Mouse (Mus musculus) midbrain, embryonic 13.5 days (tissue): ENCODE results near the gene Rps12-ps3. TPM values are rescaled to one million over a fixed set of nuclear protein-coding genes. Genes with fewer than 3 reads are reported as not detected.

ENCODE experiments used
- ATAC-seq: fragments of 200-750 bp; cut with Nextera tagmentation; 2 replicates; pipeline ENCODE4 v1.8.0; 2017; ENCODE audit warnings: mild to moderate bottlenecking, moderate TSS enrichment, moderate library complexity
- H3K27ac ChIP-seq: fragments of 300-500 bp; sonication (generic); 2 replicates; pipeline ENCODE4 v1.5.1; 2015; ENCODE audit warnings: inconsistent platforms, mild to moderate bottlenecking, moderate library complexity
- H3K27me3 ChIP-seq: fragments of 300-500 bp; sonication (generic); 2 replicates; pipeline ENCODE4 v1.6.1; 2015; ENCODE audit warnings: mild to moderate bottlenecking, inconsistent platforms
- H3K36me3 ChIP-seq: fragments of 300-500 bp; sonication (generic); 2 replicates; pipeline ENCODE4 v1.6.1; 2015; ENCODE audit warnings: mild to moderate bottlenecking, inconsistent platforms
- H3K4me1 ChIP-seq: fragments of 300-500 bp; sonication (generic); replicated peaks from 2 replicates; pipeline ENCODE4 v1.6.1; 2015; ENCODE audit warnings: inconsistent platforms
- H3K4me2 ChIP-seq: fragments of 300-500 bp; sonication (generic); replicated peaks from 2 replicates; pipeline ENCODE4 v1.6.1; 2015; ENCODE audit warnings: moderate library complexity, mild to moderate bottlenecking, inconsistent platforms
- H3K4me3 ChIP-seq: fragments of 300-500 bp; sonication (generic); replicated peaks from 2 replicates; pipeline ENCODE4 v1.5.1; 2015; ENCODE audit warnings: mild to moderate bottlenecking, inconsistent platforms
- H3K9ac ChIP-seq: fragments of 300-500 bp; sonication (generic); replicated peaks from 2 replicates; pipeline ENCODE4 v1.6.1; 2015; ENCODE audit warnings: mild to moderate bottlenecking, inconsistent platforms
- H3K9me3 ChIP-seq: fragments of 300-500 bp; sonication (generic); 2 replicates; pipeline ENCODE4 v1.6.1; 2016; ENCODE audit warnings: mild to moderate bottlenecking, inconsistent platforms
- WGBS: fragments of 180-500 bp; shearing (Covaris S2); methylation state at CpG from one replicate; pipeline ENCODE4 v1.1.7; 2015; 5-methylcytosine and 5-hydroxymethylcytosine counted together
- polyA plus RNA-seq: library from polyadenylated mRNA; unstranded; fragments of >200 nt; fragmentation: Nextera tagmentation; extraction: Ambion mirVana; gene quantifications from 2 replicates; pipeline ENCODE4 v1.2.1, GENCODE M21; 2015

Rps12-ps3 gene
- polyA plus RNA-seq, 1 experiment from 2014 or later: 1.7 TPM

GRCm38 (mm10) chr19:59354906-59355305 is 32.8 kb downstream of the Rps12-ps3 start:
- Histone ChIP-seq H3K9me3 (no peaks in the 10 kb centered on the region), H3K27ac (no peak overlapping the region), H3K4me2 (no peak overlapping the region), H3K4me1 (no peaks in the 10 kb centered on the region), H3K9ac (no peak overlapping the region), H3K27me3 (peaks cover 9% of the 10 kb centered on the region; the same call in 1 of the 2 replicates), H3K4me3 (no peak overlapping the region), H3K36me3 (no peaks in the 10 kb centered on the region)
- WGBS: 76% methylated on average over 2 of the region's 2 CpGs
- ATAC-seq: no peak

- Histone ChIP-seq H3K27ac (no peak overlapping the region), H3K9me3 (no peaks in the 10 kb centered on the region), H3K4me1 (0 out of 2 replicates have a peak, but pooled peaks cover 2% of the 10 kb centered on the region), H3K36me3 (no peaks in the 10 kb centered on the region), H3K27me3 (peaks cover 9% of the 10 kb centered on the region; the same call in 1 of the 2 replicates), H3K4me3 (no peak overlapping the region), H3K9ac (no peak overlapping the region), H3K4me2 (no peak overlapping the region)
- ATAC-seq: no peak
- 87% methylated on average over 3 of the region's 3 CpGs for WGBS
These were observed 34.3 kb downstream of the Rps12-ps3 start for GRCm38 (mm10) chr19:59356388-59356787.

DNA sequence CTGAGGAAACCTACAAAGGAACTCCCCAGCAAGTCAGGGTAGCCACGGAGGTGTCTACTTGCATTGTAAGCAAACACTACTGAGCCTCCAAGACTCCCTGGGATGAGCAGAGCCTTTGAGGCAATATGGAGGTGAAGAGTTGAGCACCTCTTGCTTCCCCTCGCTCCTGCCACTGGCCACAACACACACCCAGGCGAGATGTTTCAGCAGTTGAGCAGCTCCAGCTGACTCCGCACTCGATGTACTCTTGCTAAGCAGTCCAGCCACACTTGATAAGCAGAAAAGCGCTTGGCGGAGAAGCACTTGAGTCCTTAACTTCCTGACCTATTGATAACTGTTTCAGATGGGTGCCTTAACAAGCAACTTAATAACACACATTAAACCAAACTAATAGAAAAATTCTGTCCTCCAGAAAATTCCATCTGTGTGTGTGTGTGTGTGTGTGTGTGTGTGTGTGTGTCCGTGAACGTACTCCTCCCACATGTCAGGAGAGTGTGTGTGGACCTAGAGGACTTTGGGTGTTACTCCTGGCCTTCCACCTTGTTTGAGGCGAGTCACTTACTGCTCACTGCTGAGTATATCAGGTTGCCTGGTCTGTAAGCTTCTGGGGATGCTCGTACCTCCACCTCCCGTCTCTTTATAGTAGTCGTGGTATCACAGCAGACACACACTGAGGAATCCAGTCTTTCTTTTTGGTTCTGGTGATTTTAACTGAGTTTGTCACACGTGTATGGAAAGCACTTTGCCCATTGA is 34.9 kb downstream of the Rps12-ps3 start:
- Histone ChIP-seq H3K4me3 (no peak overlapping the region), H3K27ac (no peak overlapping the region), H3K9me3 (no peaks in the 10 kb centered on the region), H3K36me3 (no peaks in the 10 kb centered on the region), H3K9ac (no peak overlapping the region), H3K4me2 (no peak overlapping the region), H3K4me1 (0 out of 2 replicates have a peak, but pooled peaks cover 2% of the 10 kb centered on the region), H3K27me3 (peaks cover 3% of the 10 kb centered on the region; the same call in 1 of the 2 replicates)
- 79% methylated on average over 14 of the region's 14 CpGs for WGBS
- no peak for ATAC-seq

DNA sequence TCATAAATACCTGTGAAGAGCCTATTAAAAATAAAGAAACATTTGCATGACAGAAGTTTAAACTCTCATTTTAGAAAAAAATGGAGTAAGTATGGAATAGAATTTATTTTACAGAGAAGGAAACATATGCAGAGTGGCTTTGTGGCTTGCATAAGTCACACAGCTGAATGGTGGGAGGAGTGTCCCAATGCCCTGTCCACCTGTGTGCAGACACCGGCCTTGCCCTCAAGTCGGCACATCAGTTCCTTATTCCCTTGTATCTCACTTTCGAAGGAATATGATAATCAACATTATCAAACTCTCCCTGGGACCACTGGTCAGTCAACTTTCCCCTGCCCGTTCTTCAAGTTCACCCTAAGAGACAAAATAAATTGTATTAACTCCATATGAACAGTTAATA is 35.8 kb downstream of the Rps12-ps3 start:
- H3K4me1 ChIP-seq: 0 out of 2 replicates have a peak, but pooled peaks cover 2% of the 10 kb centered on the region
- ATAC-seq: no peak
- 91% methylated on average over 4 of the region's 4 CpGs for WGBS

DNA sequence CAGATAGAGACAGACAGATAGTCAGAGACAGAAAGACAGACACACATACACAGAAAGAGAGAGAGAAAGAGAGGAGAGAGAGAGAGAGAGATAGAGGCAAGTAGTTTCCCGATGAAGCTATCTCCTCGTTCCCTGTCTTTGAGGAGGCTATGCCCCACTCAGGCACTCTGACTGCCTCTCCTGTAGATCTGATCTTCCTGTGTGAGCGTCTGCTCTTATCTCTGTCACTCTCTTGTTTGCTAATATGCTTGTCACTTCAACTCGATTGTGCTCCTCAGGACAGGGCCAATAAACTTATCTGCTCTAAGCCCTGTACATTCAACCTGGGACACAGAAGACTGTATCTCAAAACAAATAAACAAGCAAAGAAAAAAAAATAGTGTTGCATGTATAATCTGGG is 37.1 kb downstream of the Rps12-ps3 start:
- Histone ChIP-seq H3K9ac (no peak overlapping the region), H3K27ac (no peak overlapping the region), H3K36me3 (no peaks in the 10 kb centered on the region), H3K4me1 (0 out of 2 replicates have a peak, but pooled peaks cover 2% of the 10 kb centered on the region), H3K4me3 (no peak overlapping the region), H3K27me3 (no peaks in the 10 kb centered on the region; the same call in 1 of the 2 replicates), H3K4me2 (no peak overlapping the region), H3K9me3 (no peaks in the 10 kb centered on the region)
- 74% methylated on average over 4 of the region's 4 CpGs for WGBS
- no peak for ATAC-seq

More for the DNA sequence above, 35.8 kb downstream of the Rps12-ps3 start:
- Histone ChIP-seq H3K9ac (no peak overlapping the region), H3K36me3 (no peaks in the 10 kb centered on the region), H3K4me2 (no peak overlapping the region), H3K27me3 (peaks cover under 1% of the 10 kb centered on the region; the same call in 1 of the 2 replicates), H3K27ac (no peak overlapping the region), H3K9me3 (no peaks in the 10 kb centered on the region), H3K4me3 (no peak overlapping the region)

DNA sequence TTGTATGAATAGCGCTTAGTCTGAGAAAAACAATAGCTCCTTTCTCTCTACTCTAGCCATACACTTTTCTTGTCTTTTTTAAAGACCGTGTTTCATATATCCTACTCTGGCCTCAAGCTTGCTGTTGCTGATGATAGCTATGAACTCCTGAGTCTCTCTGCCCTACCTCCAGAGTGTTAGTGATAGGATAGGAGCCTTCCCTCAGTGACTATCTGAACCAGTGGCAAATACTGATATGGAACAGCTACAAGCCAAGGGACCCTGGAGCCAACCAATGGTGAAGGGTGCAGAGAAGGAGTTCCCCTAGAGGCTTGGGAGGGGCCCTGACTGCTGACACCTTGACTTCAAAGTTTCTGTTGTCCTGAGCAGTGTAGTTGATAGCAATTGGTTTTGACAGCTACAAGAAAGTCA is 38.4 kb downstream of the Rps12-ps3 start:
- Histone ChIP-seq H3K36me3 (no peaks in the 10 kb centered on the region), H3K9ac (no peak overlapping the region), H3K4me2 (no peak overlapping the region), H3K4me3 (no peak overlapping the region), H3K4me1 (0 out of 2 replicates have a peak, but pooled peaks cover 2% of the 10 kb centered on the region), H3K9me3 (no peaks in the 10 kb centered on the region), H3K27me3 (no peaks in the 10 kb centered on the region; the same call in 1 of the 2 replicates), H3K27ac (no peak overlapping the region)
- ATAC-seq: no peak
- 30% methylated on average over 2 of the region's 2 CpGs for WGBS

GRCm38 (mm10) chr19:59362646-59363045 is 40.6 kb downstream of the Rps12-ps3 start:
- H3K27me3 ChIP-seq: no peaks in the 10 kb centered on the region
- H3K4me3 ChIP-seq: no peak overlapping the region
- no peak for ATAC-seq
- WGBS: 85% methylated on average over 6 of the region's 6 CpGs
- no peak overlapping the region for H3K27ac ChIP-seq
- H3K9ac ChIP-seq: no peak overlapping the region
- H3K36me3 ChIP-seq: no peaks in the 10 kb centered on the region
- H3K9me3 ChIP-seq: no peaks in the 10 kb centered on the region
- no peak overlapping the region for H3K4me2 ChIP-seq
- 0 out of 2 replicates have a peak, but pooled peaks cover 2% of the 10 kb centered on the region for H3K4me1 ChIP-seq

DNA sequence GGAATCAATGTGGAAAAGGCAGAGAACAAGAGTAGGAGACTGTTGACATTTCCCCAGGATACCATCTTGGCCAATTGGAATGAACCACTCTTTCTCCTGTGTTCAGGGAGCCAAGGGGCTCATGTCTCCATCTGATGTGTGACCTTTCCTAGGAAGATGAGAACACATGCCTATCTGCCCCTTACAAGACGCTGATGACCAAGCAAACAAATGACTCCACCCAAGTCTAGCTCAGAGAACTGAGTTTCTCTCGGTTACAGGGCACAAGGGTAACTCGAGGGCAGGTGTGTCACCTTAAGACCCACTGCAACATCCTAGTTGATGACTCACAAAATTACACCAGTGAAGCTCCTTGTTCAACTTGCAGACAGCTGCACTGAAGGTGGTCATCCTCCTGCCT is 41.6 kb downstream of the Rps12-ps3 start:
- no peak overlapping the region for H3K27ac ChIP-seq
- ATAC-seq: no peak
- 85% methylated on average over 3 of the region's 3 CpGs for WGBS
- H3K4me1 ChIP-seq: 0 out of 2 replicates have a peak, but pooled peaks cover 2% of the 10 kb centered on the region
- H3K9ac ChIP-seq: no peak overlapping the region
- no peaks in the 10 kb centered on the region for H3K9me3 ChIP-seq
- H3K36me3 ChIP-seq: no peaks in the 10 kb centered on the region
- no peak overlapping the region for H3K4me2 ChIP-seq
- no peaks in the 10 kb centered on the region for H3K27me3 ChIP-seq
- H3K4me3 ChIP-seq: no peak overlapping the region

GRCm38 (mm10) chr19:59366724-59367123 is 44.6 kb downstream of the Rps12-ps3 start:
- Histone ChIP-seq H3K4me1 (no peaks in the 10 kb centered on the region), H3K27me3 (no peaks in the 10 kb centered on the region)
- 68% methylated on average over 3 of the region's 3 CpGs for WGBS

DNA sequence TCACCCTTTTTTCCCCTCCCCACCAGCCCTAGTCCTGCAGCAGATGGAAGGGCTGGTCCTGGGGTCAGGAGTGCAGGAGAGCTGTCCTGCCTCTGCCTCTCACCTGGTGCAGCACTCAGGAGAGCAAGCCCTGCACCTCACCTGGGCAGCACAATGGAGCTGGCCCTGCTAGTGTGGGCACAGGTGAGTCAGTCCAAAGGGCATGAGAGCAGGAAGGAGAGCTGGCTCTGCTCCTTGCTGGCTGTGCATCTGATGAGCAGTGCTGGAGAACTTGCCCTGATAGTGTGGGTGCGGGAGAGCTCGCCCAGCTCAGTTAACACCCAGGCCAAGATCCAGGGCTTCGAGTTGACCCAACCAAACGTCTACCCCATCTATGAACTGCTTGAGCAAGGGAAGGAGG is 45.8 kb downstream of the Rps12-ps3 start:
- H3K27me3 ChIP-seq: no peaks in the 10 kb centered on the region
- no peaks in the 10 kb centered on the region for H3K36me3 ChIP-seq
- H3K4me1 ChIP-seq: no peaks in the 10 kb centered on the region
- WGBS: 87% methylated on average over 4 of the region's 4 CpGs
- H3K9me3 ChIP-seq: no peaks in the 10 kb centered on the region
- no peak overlapping the region for H3K4me2 ChIP-seq
- no peak for ATAC-seq
- no peak overlapping the region for H3K27ac ChIP-seq
- H3K4me3 ChIP-seq: no peak overlapping the region
- no peak overlapping the region for H3K9ac ChIP-seq

More at GRCm38 (mm10) chr19:59366724-59367123, 44.6 kb downstream of the Rps12-ps3 start:
- ATAC-seq: no peak
- no peaks in the 10 kb centered on the region for H3K9me3 ChIP-seq
- H3K4me2 ChIP-seq: no peak overlapping the region
- no peak overlapping the region for H3K4me3 ChIP-seq
- H3K36me3 ChIP-seq: no peaks in the 10 kb centered on the region
- no peak overlapping the region for H3K27ac ChIP-seq
- no peak overlapping the region for H3K9ac ChIP-seq

DNA sequence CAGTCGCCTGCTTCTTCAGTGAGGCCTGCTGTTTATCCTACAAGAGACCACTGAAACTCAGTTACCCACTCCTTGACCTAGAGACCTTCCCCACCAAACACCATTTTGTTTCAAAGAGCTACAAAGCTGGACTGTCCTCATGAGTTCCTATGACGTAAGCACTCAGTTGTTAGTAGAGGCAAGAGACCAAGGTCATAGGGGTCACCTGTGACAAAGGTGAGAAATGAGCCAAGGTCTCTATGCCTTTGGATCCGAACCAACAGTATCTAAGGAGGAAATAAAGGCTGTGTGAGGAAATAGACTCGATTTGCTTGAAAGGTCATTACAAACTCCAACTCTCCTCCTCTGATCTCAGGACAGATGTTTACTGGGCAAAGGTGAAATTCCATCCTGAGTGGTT is 48.9 kb downstream of the Rps12-ps3 start:
- Histone ChIP-seq H3K27me3 (no peaks in the 10 kb centered on the region), H3K4me2 (no peak overlapping the region), H3K27ac (no peak overlapping the region), H3K9me3 (no peaks in the 10 kb centered on the region), H3K4me1 (no peaks in the 10 kb centered on the region), H3K36me3 (no peaks in the 10 kb centered on the region), H3K4me3 (no peak overlapping the region), H3K9ac (no peak overlapping the region)
- ATAC-seq: no peak
- 88% methylated on average over 4 of the region's 4 CpGs for whole genome bisulfite sequencing
